Mouse (Mus musculus) hindbrain, postnatal 0 days (tissue): Measurements from ENCODE around the gene Tmed6. TPM values are rescaled to one million over a fixed set of nuclear protein-coding genes. Genes with fewer than 3 reads are reported as not detected.

Experiments used
- ATAC-seq: fragments of 200-750 bp; cut with Nextera tagmentation; 2 replicates; pipeline ENCODE4 v1.8.0; 2017; ENCODE audit warnings: mild to moderate bottlenecking, moderate TSS enrichment, moderate library complexity
- DNase-seq: peaks from one replicate; pipeline ENCODE4 v3.0.0-alpha.2; 2015; ENCODE audit warnings: low spot score
- H3K27ac ChIP-seq: fragments of 300-500 bp; sonication (generic); 2 replicates; pipeline ENCODE4 v1.5.1; 2014; ENCODE audit warnings: mild to moderate bottlenecking
- H3K27me3 ChIP-seq: fragments of 300-500 bp; sonication (generic); 2 replicates; pipeline ENCODE4 v1.6.1; 2014; ENCODE audit warnings: low read length, mixed read lengths; ENCODE audit not compliant: insufficient read depth
- H3K36me3 ChIP-seq: fragments of 300-500 bp; sonication (generic); 2 replicates; pipeline ENCODE4 v1.6.1; 2014; ENCODE audit warnings: low read length, mixed read lengths; ENCODE audit not compliant: insufficient read depth
- H3K4me1 ChIP-seq: fragments of 300-500 bp; sonication (generic); 2 replicates; pipeline ENCODE4 v1.6.1; 2014; ENCODE audit warnings: antibody characterized with exemption, low read length, mixed read lengths; ENCODE audit not compliant: insufficient read depth
- H3K4me2 ChIP-seq: fragments of 300-500 bp; sonication (generic); 2 replicates; pipeline ENCODE4 v1.6.1; 2014; ENCODE audit warnings: low read depth, mild to moderate bottlenecking, low read length, moderate library complexity, mixed read lengths
- H3K4me3 ChIP-seq: fragments of 300-500 bp; sonication (generic); 2 replicates; pipeline ENCODE4 v1.5.1; 2014; ENCODE audit warnings: low read length
- H3K9ac ChIP-seq: fragments of 300-500 bp; sonication (generic); replicated peaks from 2 replicates; pipeline ENCODE4 v1.6.1; 2014; ENCODE audit warnings: mild to moderate bottlenecking, low read length, moderate library complexity, mixed read lengths
- H3K9me3 ChIP-seq: fragments of 300-500 bp; sonication (generic); 2 replicates; pipeline ENCODE4 v1.6.1; 2016; ENCODE audit warnings: low read length, mixed read lengths
- CTCF ChIP-seq: IDR thresholded peaks from 2 replicates; pipeline ENCODE4 v1.5.1; 2016; ENCODE audit warnings: antibody characterized with exemption, control low read depth, low read depth
- WGBS: fragments of 180-500 bp; shearing (Covaris S2); extraction: QIAGEN DNeasy Blood & Tissue Kit; methylation state at CpG from one replicate; pipeline ENCODE4 v1.1.7; 2014; 5-methylcytosine and 5-hydroxymethylcytosine counted together
- polyA plus RNA-seq: library from polyadenylated mRNA; unstranded; fragments of >200 nt; fragmentation: Nextera tagmentation; extraction: Ambion mirVana; gene quantifications from 2 replicates; pipeline ENCODE4 v1.2.1, GENCODE M21; 2015
- total RNA-seq: library from RNA; depleted of rRNA; stranded (reverse); fragments of >200 nt; gene quantifications from 2 replicates; pipeline ENCODE4 v1.2.3, GENCODE M21; 2014

The Tmed6 gene
- total and polyA plus RNA-seq, 2 experiments from 2014 or later: not detected

GRCm38 (mm10) chr8:107074128-107074527 lies 8.7 kb upstream of the Tmed6 start:
- DNase-seq (no peak), ATAC-seq (no peak)
- H3K4me1 ChIP-seq: no peaks in the 10 kb centered on the region
- H3K9ac ChIP-seq: no peak overlapping the region
- no peak overlapping the region for H3K4me3 ChIP-seq
- H3K27me3 ChIP-seq: no peaks in the 10 kb centered on the region
- H3K27ac ChIP-seq: no peak overlapping the region
- no peak overlapping the region for H3K4me2 ChIP-seq
- WGBS: 73% methylated on average over 1 of the region's 1 CpGs
- no peaks in the 10 kb centered on the region for H3K9me3 ChIP-seq
- no peak for TF ChIP-seq CTCF
- peaks cover 52% of the 10 kb centered on the region for H3K36me3 ChIP-seq

- 89% methylated on average over 4 of the region's 4 CpGs for WGBS
- no peaks in the 10 kb centered on the region for H3K9me3 ChIP-seq
- no peak overlapping the region for H3K4me3 ChIP-seq
- no peak overlapping the region for H3K27ac ChIP-seq
- no peak overlapping the region for H3K4me2 ChIP-seq
- TF ChIP-seq CTCF: no peak
- DNase-seq (no peak), ATAC-seq (no peak)
- H3K4me1 ChIP-seq: no peaks in the 10 kb centered on the region
- H3K36me3 ChIP-seq: peaks cover 49% of the 10 kb centered on the region
- H3K9ac ChIP-seq: no peak overlapping the region
- no peaks in the 10 kb centered on the region for H3K27me3 ChIP-seq
Observed at GRCm38 (mm10) chr8:107073706-107074105, 8.3 kb upstream of the Tmed6 start.

GRCm38 (mm10) chr8:107062613-107063012 lies 2.8 kb downstream of the Tmed6 start:
- TF ChIP-seq CTCF: no peak
- WGBS: 92% methylated on average over 1 of the region's 1 CpGs
- Histone ChIP-seq H3K4me1 (0 out of 2 replicates have a peak, but pooled peaks cover 3% of the 10 kb centered on the region), H3K4me3 (no peak overlapping the region), H3K4me2 (no peak overlapping the region), H3K36me3 (peaks cover 9% of the 10 kb centered on the region; the same call in 1 of the 2 replicates), H3K9ac (no peak overlapping the region), H3K27ac (no peak overlapping the region), H3K9me3 (no peaks in the 10 kb centered on the region), H3K27me3 (no peaks in the 10 kb centered on the region)
- DNase-seq (no peak), ATAC-seq (no peak)

GRCm38 (mm10) chr8:107056973-107057369 lies 8.5 kb downstream of the Tmed6 start:
- peaks cover 24% of the 10 kb centered on the region for H3K36me3 ChIP-seq
- H3K27me3 ChIP-seq: no peaks in the 10 kb centered on the region
- H3K4me2 ChIP-seq: peak overlapping the region; percentile 94
- ATAC-seq: peak; percentile 82
- H3K9me3 ChIP-seq: no peaks in the 10 kb centered on the region
- peak; percentile 34 for TF ChIP-seq CTCF
- H3K27ac ChIP-seq: peak overlapping the region; percentile 69
- no peak for DNase-seq
- peak overlapping the region; percentile 71 for H3K9ac ChIP-seq
- peaks cover 7% of the 10 kb centered on the region; the same call in 1 of the 2 replicates for H3K4me1 ChIP-seq
- H3K4me3 ChIP-seq: peak overlapping the region; percentile 89
- whole genome bisulfite sequencing: under 1% methylated on average over 33 of the region's 33 CpGs

- 2% methylated on average over 88 of the region's 88 CpGs for WGBS
- Histone ChIP-seq H3K27me3 (no peaks in the 10 kb centered on the region), H3K4me2 (peak within 1 kb of the TSS; percentile 94), H3K9me3 (no peaks in the 10 kb centered on the region), H3K9ac (peak within 1 kb of the TSS; percentile 87), H3K4me1 (peaks cover 7% of the 10 kb centered on the region; the same call in 1 of the 2 replicates), H3K4me3 (peak within 1 kb of the TSS; percentile 89), H3K27ac (peak within 1 kb of the TSS; percentile 89), H3K36me3 (peaks cover 28% of the 10 kb centered on the region)
- TF ChIP-seq CTCF: no peak
- ATAC-seq: peak; percentile 97
- peak; percentile 98 for DNase-seq
Observed at GRCm38 (mm10) chr8:107056076-107056972, 9.1 kb downstream of the Tmed6 start, which contains the start of the genes Cog8 and Nip7. Cog8 (minus strand) TSS chr8:107056689. Nip7 (plus strand) TSS chr8:107056877.

GRCm38 (mm10) chr8:107052046-107052445 lies 13.4 kb downstream of the Tmed6 start:
- no peak for TF ChIP-seq CTCF
- Histone ChIP-seq H3K9me3 (no peaks in the 10 kb centered on the region), H3K4me2 (no peak overlapping the region), H3K4me1 (no peaks in the 10 kb centered on the region; the same call in none of the 2 replicates), H3K27me3 (no peaks in the 10 kb centered on the region), H3K36me3 (peaks cover 19% of the 10 kb centered on the region), H3K9ac (no peak overlapping the region), H3K4me3 (no peak overlapping the region), H3K27ac (no peak overlapping the region)
- ATAC-seq (no peak), DNase-seq (no peak)
- 94% methylated on average over 8 of the region's 8 CpGs for WGBS

GRCm38 (mm10) chr8:107049480-107049879 lies 16.0 kb downstream of the Tmed6 start:
- no peak for TF ChIP-seq CTCF
- no peaks in the 10 kb centered on the region; the same call in 1 of the 2 replicates for H3K4me1 ChIP-seq
- no peak overlapping the region for H3K27ac ChIP-seq
- H3K9me3 ChIP-seq: no peaks in the 10 kb centered on the region
- no peak overlapping the region for H3K4me3 ChIP-seq
- H3K36me3 ChIP-seq: peaks cover 44% of the 10 kb centered on the region
- H3K27me3 ChIP-seq: no peaks in the 10 kb centered on the region
- WGBS: 97% methylated on average over 4 of the region's 4 CpGs
- H3K9ac ChIP-seq: no peak overlapping the region
- ATAC-seq: no peak
- DNase-seq: no peak
- H3K4me2 ChIP-seq: peak overlapping the region; percentile 96; the same call in 1 of the 2 replicates
